Mouse (Mus musculus) embryonic fibroblast, embryonic 13.5 days (primary cell): ENCODE results near the gene B3galt5.

ENCODE experiments used
- CTCF ChIP-seq: IDR thresholded peaks from 2 replicates; pipeline ENCODE4 v1.5.1; 2011; ENCODE audit warnings: mild to moderate bottlenecking, control low read depth, low read length, moderate library complexity, borderline replicate concordance; ENCODE audit not compliant: insufficient read depth
- POLR2A ChIP-seq: IDR thresholded peaks from 2 replicates; pipeline ENCODE4 v1.6.1; 2011; ENCODE audit warnings: low read depth, mild to moderate bottlenecking, control low read depth, low read length, moderate library complexity

- TF ChIP-seq POLR2A (no peak), CTCF (no peak)
These were observed at the start of gene B3galt5 for GRCm38 (mm10) chr16:96235366-96235970.
